In genomic region chrX:11491235-11491634, GRCm38 (mm10) we compare ENCODE assay signal across 12 mouse cellular contexts.
A peak's percentile ranks its signal among the peaks of the same experiment; 100 is the strongest.
DNase-seq lines count a peak whose midpoint lies in the region; ATAC-seq and TF ChIP-seq lines count a peak whose summit lies in the region.
"Had no signal": no experiment of that assay in that cellular context is flagged by ENCODE, and none has a peak within 500 bp of the region (broad histone marks: within the 10 kb centered on the region; RNA-seq: fewer than 3 reads in every experiment).

No protein-coding gene starts in this region.

- WGBS in heart, postnatal 0 days: 35% methylated on average over 5 of the region's 5 CpGs
- 33% methylated on average over 5 of the region's 5 CpGs for WGBS in midbrain, embryonic 13.5 days
- 31% methylated on average over 5 of the region's 5 CpGs for WGBS in midbrain, embryonic 11.5 days
- WGBS in forebrain, embryonic 11.5 days: 19% methylated on average over 5 of the region's 5 CpGs

- no peaks in the 10 kb centered on the region for H3K27me3 ChIP-seq in heart, postnatal 0 days (ENCODE audit: control insufficient read depth, insufficient read depth, low read length)
- H3K27me3 ChIP-seq in midbrain, embryonic 13.5 days: peaks cover 8% of the 10 kb centered on the region; the same call in 1 of the 2 replicates
- 0 out of 2 replicates have a peak, but pooled peaks cover 3% of the 10 kb centered on the region for H3K27me3 ChIP-seq in midbrain, embryonic 11.5 days (ENCODE audit: control insufficient read depth, insufficient read depth, low read length)
- H3K27me3 ChIP-seq in forebrain, embryonic 11.5 days (ENCODE audit: control insufficient read depth, insufficient read depth, low read length): no peaks in the 10 kb centered on the region; the same call in 1 of the 2 replicates

- H3K27ac ChIP-seq in heart, postnatal 0 days (ENCODE audit: low read depth): no peak overlapping the region
- H3K27ac ChIP-seq in midbrain, embryonic 13.5 days: peak overlapping the region; percentile 92
- H3K27ac ChIP-seq in midbrain, embryonic 11.5 days (ENCODE audit: low read depth, low read length): no peak overlapping the region; the same call in 1 of the 2 replicates
- H3K27ac ChIP-seq in forebrain, embryonic 11.5 days (ENCODE audit: low read depth, low read length): no peak overlapping the region
- H3K27ac ChIP-seq: liver, embryonic 15.5 days had no signal

- ATAC-seq in heart, postnatal 0 days (ENCODE audit: insufficient read depth, low read depth): peak; percentile 55
- ATAC-seq in midbrain, embryonic 13.5 days: no peak; the same call in 1 of the 2 replicates
- no peak for ATAC-seq in midbrain, embryonic 11.5 days (ENCODE audit: low FRiP score)
- ATAC-seq in forebrain, embryonic 11.5 days (replicated peaks; ENCODE audit: low FRiP score): no peak
- no peak for ATAC-seq in erythroid progenitor cell, adult 5-6 weeks (replicated peaks; ENCODE audit: low FRiP score, poor library complexity, severe bottlenecking)

- no peak for TF ChIP-seq EP300 in heart, postnatal 0 days (IDR thresholded peaks at IDR 0.05; ENCODE audit: low read depth)

- no peak overlapping the region for H3K9ac ChIP-seq in heart, postnatal 0 days (replicated peaks; ENCODE audit: low read depth, low read length)
- no peak overlapping the region for H3K9ac ChIP-seq in midbrain, embryonic 13.5 days (replicated peaks)
- H3K9ac ChIP-seq in midbrain, embryonic 11.5 days (ENCODE audit: low read length): no peak overlapping the region
- no peak overlapping the region for H3K9ac ChIP-seq in forebrain, embryonic 11.5 days (ENCODE audit: low read length)
- H3K9ac ChIP-seq: liver, embryonic 15.5 days had no signal

- H3K4me2 ChIP-seq in heart, postnatal 0 days (ENCODE audit: low read depth, low read length): no peak overlapping the region
- H3K4me2 ChIP-seq in midbrain, embryonic 13.5 days (replicated peaks): no peak overlapping the region
- no peak overlapping the region for H3K4me2 ChIP-seq in midbrain, embryonic 11.5 days
- no peak overlapping the region for H3K4me2 ChIP-seq in forebrain, embryonic 11.5 days (ENCODE audit: low read depth, low read length, severe bottlenecking)
- H3K4me2 ChIP-seq: liver, embryonic 15.5 days had no signal

- peak; percentile 26 for DNase-seq in heart, postnatal 0 days (ENCODE audit: low spot score)
- DNase-seq in heart, postnatal 10 days: no peak
- DNase-seq in midbrain, embryonic 11.5 days (ENCODE audit: low spot score, missing footprints): no peak
- peak; percentile 50 for DNase-seq in forebrain, embryonic 11.5 days (ENCODE audit: low spot score)
- peak; percentile 45 for DNase-seq in retina, postnatal 1 day
- DNase-seq in spleen, postnatal 14 days (ENCODE audit: low spot score in 2 of 2): no peak
- DNase-seq: cerebellum, adult 9-10 months; kidney, adult 11 months; right cerebral cortex, adult 18-20 months had no signal

- TF ChIP-seq CTCF in heart, postnatal 0 days (IDR thresholded peaks at IDR 0.05; ENCODE audit: low read depth): no peak

- H3K36me3 ChIP-seq in heart, postnatal 0 days (replicated peaks; ENCODE audit: control insufficient read depth, insufficient read depth, low read length): no peaks in the 10 kb centered on the region
- H3K36me3 ChIP-seq in midbrain, embryonic 13.5 days: no peaks in the 10 kb centered on the region
- H3K36me3 ChIP-seq in midbrain, embryonic 11.5 days (ENCODE audit: control insufficient read depth, insufficient read depth, low read length): no peaks in the 10 kb centered on the region
- H3K36me3 ChIP-seq in forebrain, embryonic 11.5 days (ENCODE audit: control insufficient read depth, insufficient read depth, low read length): no peaks in the 10 kb centered on the region
- H3K36me3 ChIP-seq: liver, embryonic 15.5 days had no signal

- no peak overlapping the region for H3K4me3 ChIP-seq in heart, postnatal 0 days (ENCODE audit: low read depth, low read length)
- no peak overlapping the region for H3K4me3 ChIP-seq in midbrain, embryonic 13.5 days (replicated peaks)
- H3K4me3 ChIP-seq in midbrain, embryonic 11.5 days (ENCODE audit: low read depth, low read length): no peak overlapping the region
- no peak overlapping the region for H3K4me3 ChIP-seq in forebrain, embryonic 11.5 days (ENCODE audit: low read depth, low read length)
- H3K4me3 ChIP-seq: liver, embryonic 15.5 days had no signal

- peaks cover 3% of the 10 kb centered on the region; the same call in 1 of the 2 replicates for H3K4me1 ChIP-seq in heart, postnatal 0 days (ENCODE audit: control insufficient read depth, insufficient read depth)
- H3K4me1 ChIP-seq in midbrain, embryonic 13.5 days (replicated peaks): peaks cover 66% of the 10 kb centered on the region
- H3K4me1 ChIP-seq in midbrain, embryonic 11.5 days (ENCODE audit: control insufficient read depth, insufficient read depth, low read length): peaks cover 39% of the 10 kb centered on the region
- peaks cover 2% of the 10 kb centered on the region; the same call in 1 of the 2 replicates for H3K4me1 ChIP-seq in forebrain, embryonic 11.5 days (replicated peaks; ENCODE audit: control insufficient read depth, insufficient read depth, low read length)
- H3K4me1 ChIP-seq: liver, embryonic 15.5 days had no signal

- H3K9me3 ChIP-seq in heart, postnatal 0 days (replicated peaks; ENCODE audit: control insufficient read depth, low read length): no peaks in the 10 kb centered on the region
- no peaks in the 10 kb centered on the region for H3K9me3 ChIP-seq in midbrain, embryonic 13.5 days
- H3K9me3 ChIP-seq in midbrain, embryonic 11.5 days (ENCODE audit: control insufficient read depth, low read length): no peaks in the 10 kb centered on the region
- H3K9me3 ChIP-seq in forebrain, embryonic 11.5 days (ENCODE audit: control insufficient read depth, low read length): no peaks in the 10 kb centered on the region
- H3K9me3 ChIP-seq: liver, embryonic 15.5 days had no signal

- intact Hi-C loops in heart, postnatal 10 days (cut with DNase I): no loop called here

Comparison
In these comparisons a context has a peak if more than half of its experiments do, and no peak if none do; other contexts are left out.
1. DNase-seq: peak in heart, postnatal 0 days (single experiment), forebrain, embryonic 11.5 days (single experiment) and retina, postnatal 1 day (single experiment); none in heart, postnatal 10 days (0 of 2), midbrain, embryonic 11.5 days (single experiment) and spleen, postnatal 14 days (0 of 2).